Mouse (Mus musculus): ENCODE results near the gene Csad. TPM values are rescaled to one million over a fixed set of nuclear protein-coding genes. Genes with fewer than 3 reads are reported as not detected.

Gene Csad
- 10 to 100 TPM; 23.9 to 29.4 TPM for total RNA-seq (2021)

- no peak for DNase-seq (ENCODE audit: low spot score in 2 of 2)
- intact Hi-C loops (cut with DNase I), result no loop called here
Measured at GRCm38 (mm10) chr15:102204674-102205505, at the start of gene Csad. Csad (minus strand) TSS chr15:102204724.

GRCm38 (mm10) chr15:102250521-102250920 lies 46.0 kb upstream of the Csad start:
- intact Hi-C loops (cut with DNase I), result no loop called here

GRCm38 (mm10) chr15:102249967-102250366 lies 45.4 kb upstream of the Csad start:
- intact Hi-C loops (cut with DNase I), result no loop called here

More at GRCm38 (mm10) chr15:102250521-102250920, 46.0 kb upstream of the Csad start:
- DNase-seq (ENCODE audit: low spot score in 2 of 2), result no peak

GRCm38 (mm10) chr15:102249251-102249691 lies 44.7 kb upstream of the Csad start:
- DNase-seq (ENCODE audit: low spot score in 2 of 2), result no peak
- intact Hi-C loops (cut with DNase I), result no loop called here

More at GRCm38 (mm10) chr15:102249967-102250366, 45.4 kb upstream of the Csad start:
- no peak for DNase-seq (ENCODE audit: low spot score in 2 of 2)

DNA sequence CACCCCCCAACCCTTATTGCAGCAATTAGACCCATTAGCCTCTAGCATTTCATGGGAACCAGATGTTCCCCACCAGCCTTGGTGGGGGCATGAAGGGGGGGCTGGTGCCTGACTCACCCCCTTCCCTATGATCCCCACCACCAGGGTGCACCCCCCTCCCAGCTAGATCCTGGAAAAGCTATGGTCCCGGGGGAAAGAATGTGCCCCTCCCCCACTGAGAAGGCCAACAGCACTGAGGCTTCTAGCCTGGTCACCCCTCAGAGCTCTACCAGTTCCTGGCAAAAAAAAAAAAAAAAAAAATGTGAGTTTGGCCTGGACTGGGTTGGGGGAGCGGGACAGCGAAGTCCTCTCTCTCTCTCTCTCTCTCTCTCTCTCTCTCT lies 44.3 kb upstream of the Csad start:
- no peak for DNase-seq (ENCODE audit: low spot score in 2 of 2)
- intact Hi-C loops (cut with DNase I), result no loop called here

GRCm38 (mm10) chr15:102248131-102248811 lies 43.7 kb upstream of the Csad start:
- DNase-seq (ENCODE audit: low spot score in 2 of 2), result no peak
- intact Hi-C loops (cut with DNase I), result no loop called here

- DNase-seq (ENCODE audit: low spot score in 2 of 2), result peak; percentile 42 to 44
- intact Hi-C loops (cut with DNase I), result loop anchor here (2.0 kb wide), 1 partner anchor 31 kb away; the partner anchor contains the start of gene Mfsd5
Measured at GRCm38 (mm10) chr15:102247252-102248130, 43.0 kb upstream of the Csad start.

DNA sequence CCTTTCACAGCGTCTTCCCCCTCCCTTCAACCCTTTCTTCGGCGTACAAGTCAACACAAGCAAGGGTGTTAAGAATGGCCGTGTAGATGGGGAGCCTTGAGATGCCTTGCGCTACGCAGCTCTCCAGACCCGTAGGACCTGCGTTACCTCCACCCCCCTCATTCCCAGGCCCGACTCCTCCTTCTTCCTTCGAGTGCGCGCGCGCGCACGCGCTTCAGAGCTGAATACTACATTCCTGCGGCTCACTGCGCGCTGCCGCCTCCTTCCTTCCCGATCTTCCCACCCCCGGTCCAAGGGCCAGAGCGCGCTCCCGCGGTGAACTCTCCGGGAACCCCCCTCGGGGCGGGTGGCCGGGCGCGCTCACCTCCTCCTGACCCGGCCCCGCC lies 42.3 kb upstream of the Csad start:
- intact Hi-C loops (cut with DNase I), result loop anchor here (2.0 kb wide), 1 partner anchor 32 kb away; the partner anchor contains the start of gene Mfsd5
- peak; percentile 87 to 88 for DNase-seq (ENCODE audit: low spot score in 2 of 2)

- peak; percentile 72 to 76 for DNase-seq (ENCODE audit: low spot score in 2 of 2)
- intact Hi-C loops (cut with DNase I), result loop anchor here (2.0 kb wide), 1 partner anchor 33 kb away; the partner anchor contains the start of gene Mfsd5
Measured at GRCm38 (mm10) chr15:102245891-102246741, 41.6 kb upstream of the Csad start.

DNA sequence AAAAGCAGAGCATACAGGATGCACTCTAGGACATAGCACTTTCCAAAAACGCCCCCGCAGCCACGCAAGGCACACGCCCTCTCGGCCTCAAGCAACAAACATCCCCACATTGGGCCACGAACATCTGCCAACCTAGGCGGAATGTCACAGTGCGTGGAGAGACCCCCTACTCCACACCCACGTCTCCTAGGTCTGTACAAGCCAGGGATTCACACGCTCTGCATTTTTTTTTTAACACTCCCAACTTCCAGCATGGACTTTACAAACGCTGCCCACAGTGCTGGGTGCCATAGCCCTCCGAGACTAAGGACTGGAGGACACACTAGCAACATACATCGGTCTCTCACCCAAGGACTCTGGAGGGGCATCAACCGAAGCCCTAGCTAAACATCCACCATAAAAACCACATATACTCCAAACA lies 40.9 kb upstream of the Csad start:
- intact Hi-C loops (cut with DNase I), result no loop called here
- DNase-seq (ENCODE audit: low spot score in 2 of 2), result no peak

DNA sequence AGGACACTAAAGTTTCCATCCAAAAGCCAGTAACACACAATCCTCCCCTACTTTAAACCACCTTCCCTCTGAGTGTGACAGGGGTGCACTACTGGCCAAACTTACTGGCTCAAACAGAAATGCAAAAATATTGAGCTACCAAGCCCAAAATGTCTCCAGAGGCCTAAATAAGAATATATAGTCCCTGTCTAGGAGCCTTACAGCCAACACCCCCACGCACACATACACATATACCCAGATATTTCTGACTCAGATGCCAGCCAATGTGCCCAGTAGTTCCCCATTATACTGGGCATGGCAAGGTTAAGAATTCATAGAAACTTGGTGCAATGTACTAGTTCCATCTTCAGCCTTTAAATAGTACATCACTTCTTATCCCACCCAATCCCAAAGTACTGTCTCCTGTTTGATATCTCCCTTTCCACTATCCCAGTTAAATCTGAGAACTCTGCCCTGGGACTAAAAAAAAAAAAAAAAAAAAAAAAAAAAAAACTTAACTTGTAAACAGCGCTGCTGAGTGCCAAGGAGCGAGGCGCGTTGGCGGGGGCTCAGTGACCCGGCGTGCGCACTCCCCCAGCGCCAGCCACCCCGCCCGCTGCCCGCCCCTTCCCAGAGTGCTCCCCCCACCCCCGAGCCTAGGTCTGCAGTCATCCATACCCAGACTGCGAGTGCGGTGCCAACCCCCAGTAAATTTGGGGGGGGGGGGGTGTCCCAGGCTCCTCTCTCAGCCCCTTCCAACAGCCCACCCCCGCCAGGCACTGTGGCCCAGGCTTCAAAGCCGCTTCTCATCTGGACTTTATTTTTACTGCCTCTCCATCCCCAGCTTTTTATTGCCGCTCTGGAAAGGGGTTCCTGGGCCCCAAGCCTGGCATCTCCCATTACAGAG lies 40.0 kb upstream of the Csad start:
- DNase-seq (ENCODE audit: low spot score in 2 of 2), result no peak
- intact Hi-C loops (cut with DNase I), result no loop called here

DNA sequence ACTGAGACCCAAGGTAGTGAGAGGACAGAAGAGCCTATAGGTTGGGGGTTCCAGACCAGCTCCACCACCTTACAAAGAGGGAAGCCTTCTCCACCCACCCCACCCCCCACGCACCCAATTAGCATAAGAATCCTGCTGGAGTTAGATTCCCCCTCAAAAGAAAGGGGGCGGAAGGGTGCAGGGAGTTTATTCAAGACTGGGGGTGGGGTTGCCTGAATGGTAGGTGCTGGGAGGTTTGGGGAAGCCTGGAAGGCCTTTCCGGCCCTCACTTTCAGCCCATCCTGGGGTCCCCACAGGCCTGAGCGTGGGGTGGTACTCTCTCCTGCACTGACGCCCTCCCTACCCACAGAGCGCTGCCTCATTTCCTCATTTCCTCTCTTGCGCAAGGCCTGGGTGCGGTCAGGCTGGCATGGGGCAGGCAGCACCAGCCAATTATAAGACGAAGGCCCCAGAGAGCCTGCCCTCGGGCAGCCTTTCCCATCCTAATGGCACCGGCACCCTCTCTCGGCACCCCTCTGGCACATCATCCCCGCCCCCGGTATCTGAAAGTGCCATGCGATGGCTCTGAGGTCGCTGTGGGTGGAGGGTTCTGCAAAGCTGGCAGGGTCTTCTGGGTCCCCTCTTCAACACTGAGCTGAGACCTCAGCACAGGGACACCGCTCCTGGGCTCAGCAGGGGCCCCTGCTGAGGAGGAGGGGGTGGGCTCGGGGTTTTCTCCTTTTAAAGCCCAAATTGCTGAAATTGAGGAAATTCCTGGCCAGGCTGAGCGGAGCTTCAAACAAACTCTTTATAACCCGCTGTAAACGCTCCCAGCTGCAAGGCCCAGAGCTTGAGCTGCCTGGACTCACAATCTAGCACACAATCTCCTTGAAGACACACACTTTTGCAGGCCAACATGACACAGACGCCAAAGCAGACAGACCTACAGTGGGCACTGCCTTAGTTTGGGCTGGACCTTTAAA lies 39.0 kb upstream of the Csad start:
- intact Hi-C loops (cut with DNase I), result no loop called here
- DNase-seq (ENCODE audit: low spot score in 2 of 2), result no peak

- intact Hi-C loops (cut with DNase I), result no loop called here
- DNase-seq (ENCODE audit: low spot score in 2 of 2), result no peak
Measured at GRCm38 (mm10) chr15:102242404-102243228, 38.1 kb upstream of the Csad start.

GRCm38 (mm10) chr15:102240607-102241006 lies 36.1 kb upstream of the Csad start:
- no peak for DNase-seq (ENCODE audit: low spot score in 2 of 2)
- intact Hi-C loops (cut with DNase I), result no loop called here

DNA sequence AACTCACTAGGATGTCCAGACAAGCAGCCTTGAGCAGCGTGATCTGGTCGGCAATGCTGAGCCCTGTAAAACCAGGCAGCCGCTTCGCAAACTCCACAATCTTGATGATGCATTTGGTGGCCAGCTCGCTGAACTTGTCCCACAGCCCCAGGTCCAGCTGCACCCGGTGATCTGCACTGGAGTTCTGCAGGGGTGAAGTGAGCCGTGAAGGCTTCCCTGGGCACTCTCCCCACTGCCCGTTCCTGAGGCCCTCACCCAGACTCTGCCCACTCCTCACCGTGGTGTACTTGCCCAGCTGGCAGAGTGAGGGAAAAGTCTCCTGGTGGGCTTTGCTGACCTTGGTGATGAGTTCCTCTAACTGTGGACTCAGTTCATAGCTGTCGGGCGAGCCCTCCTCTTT lies 35.3 kb upstream of the Csad start:
- intact Hi-C loops (cut with DNase I), result loop anchor here (5.0 kb wide), 1 partner anchor 77 kb away; no protein-coding TSS in a partner anchor
- no peak for DNase-seq (ENCODE audit: low spot score in 2 of 2)

GRCm38 (mm10) chr15:102239260-102239590 lies 34.7 kb upstream of the Csad start:
- intact Hi-C loops (cut with DNase I), result loop anchor here (5.0 kb wide), 1 partner anchor 78 kb away; no protein-coding TSS in a partner anchor
- DNase-seq (ENCODE audit: low spot score in 2 of 2), result peak; percentile 62 to 65
